Mouse (Mus musculus) embryo, embryonic 10.5 days (tissue): ENCODE measurements at regions not wholly inside any gene's neighbourhood (a gene's known extent, or its start where the extent isn't known, plus 50 kb on each side); places are given as distances from the start of the nearest gene placed in this dataset.
A peak's percentile ranks its signal among the peaks of the same experiment; 100 is the strongest.
"Not testable (repeated sequence)": the region's sequence is repeated elsewhere in the genome, so short reads cannot be mapped to it uniquely, and the experiment has no call there.

Experiments used
- DNase-seq: peaks from one replicate; pipeline ENCODE4 v3.0.0-alpha.2; 2015; ENCODE audit warnings: low spot score

DNA sequence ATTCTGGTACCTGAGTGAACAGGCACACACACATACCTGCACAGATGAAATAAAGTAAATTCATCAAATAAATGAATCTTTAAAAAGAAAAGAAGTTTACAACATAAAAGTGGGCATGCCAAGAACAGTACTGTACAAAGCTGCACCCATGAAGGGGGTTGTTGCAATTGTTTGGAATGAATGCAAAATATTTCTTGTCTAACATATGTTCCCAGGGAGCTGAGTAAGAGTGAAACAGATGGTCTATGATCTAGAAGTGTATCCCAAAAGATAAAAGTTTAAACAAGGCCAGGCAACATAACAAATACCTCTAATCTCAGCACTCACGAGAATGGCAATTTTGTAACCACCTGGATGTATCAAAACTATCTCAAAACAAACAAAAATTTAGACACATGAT lies 1685.5 kb upstream of the Dsel start:
- no peak for DNase-seq

DNA sequence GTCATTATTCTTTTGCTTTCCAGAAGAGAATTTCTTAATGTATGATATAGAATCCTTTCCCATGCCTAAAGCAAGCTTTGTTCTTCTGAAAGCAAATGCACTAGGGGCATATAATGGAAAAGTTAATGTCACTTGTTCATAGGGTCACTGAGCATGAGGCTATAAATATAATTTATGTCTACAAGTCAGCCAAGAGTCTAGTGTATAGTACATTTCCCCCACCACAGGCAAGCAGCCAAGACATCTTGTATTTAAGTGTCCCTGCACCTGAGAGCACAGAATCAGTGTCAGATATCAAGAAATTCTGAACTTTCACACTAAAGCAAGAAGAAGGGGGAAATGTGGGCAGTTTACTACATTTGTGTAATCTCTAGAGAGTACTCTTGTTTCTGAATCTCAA lies 1675.3 kb upstream of the Dsel start:
- no peak for DNase-seq

DNA sequence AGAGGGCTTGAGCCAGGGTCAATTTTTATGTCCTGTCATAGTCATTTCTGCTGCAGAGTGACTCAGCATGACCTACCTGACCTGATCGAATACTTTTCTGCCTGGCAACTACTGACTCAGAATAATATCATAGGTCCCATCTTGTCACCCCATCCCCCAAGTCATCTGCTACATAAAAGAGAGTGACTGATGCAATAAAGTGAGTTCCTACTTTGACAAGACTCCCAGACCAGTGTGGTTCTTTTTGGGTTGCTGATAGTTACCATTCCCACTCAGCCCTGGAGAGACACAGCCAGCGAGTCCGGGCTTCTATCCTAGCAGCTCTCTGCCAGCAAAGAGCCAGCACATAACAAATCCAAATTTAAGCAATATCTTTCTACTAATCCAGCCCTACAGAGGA lies 1665.8 kb upstream of the Dsel start:
- no peak for DNase-seq

DNA sequence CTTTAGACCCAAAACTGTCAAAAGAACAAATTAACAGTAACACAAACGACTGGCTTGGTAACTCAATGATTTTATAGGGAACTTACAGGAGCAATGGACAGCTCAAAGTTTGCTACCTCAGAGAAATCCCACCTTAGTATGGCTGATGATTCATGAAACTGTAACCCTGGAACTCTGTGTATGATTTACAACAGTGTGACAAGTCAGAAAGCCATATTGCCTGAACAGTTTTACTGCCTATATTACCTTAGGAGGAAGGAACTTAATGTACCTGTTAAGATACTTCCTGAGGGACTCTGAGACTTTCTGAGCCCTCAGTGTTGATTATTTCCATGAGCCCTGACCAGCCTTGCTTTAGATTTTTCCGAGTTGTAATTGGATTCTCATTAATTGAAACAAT lies 1631.3 kb upstream of the Dsel start:
- no peak for DNase-seq

DNA sequence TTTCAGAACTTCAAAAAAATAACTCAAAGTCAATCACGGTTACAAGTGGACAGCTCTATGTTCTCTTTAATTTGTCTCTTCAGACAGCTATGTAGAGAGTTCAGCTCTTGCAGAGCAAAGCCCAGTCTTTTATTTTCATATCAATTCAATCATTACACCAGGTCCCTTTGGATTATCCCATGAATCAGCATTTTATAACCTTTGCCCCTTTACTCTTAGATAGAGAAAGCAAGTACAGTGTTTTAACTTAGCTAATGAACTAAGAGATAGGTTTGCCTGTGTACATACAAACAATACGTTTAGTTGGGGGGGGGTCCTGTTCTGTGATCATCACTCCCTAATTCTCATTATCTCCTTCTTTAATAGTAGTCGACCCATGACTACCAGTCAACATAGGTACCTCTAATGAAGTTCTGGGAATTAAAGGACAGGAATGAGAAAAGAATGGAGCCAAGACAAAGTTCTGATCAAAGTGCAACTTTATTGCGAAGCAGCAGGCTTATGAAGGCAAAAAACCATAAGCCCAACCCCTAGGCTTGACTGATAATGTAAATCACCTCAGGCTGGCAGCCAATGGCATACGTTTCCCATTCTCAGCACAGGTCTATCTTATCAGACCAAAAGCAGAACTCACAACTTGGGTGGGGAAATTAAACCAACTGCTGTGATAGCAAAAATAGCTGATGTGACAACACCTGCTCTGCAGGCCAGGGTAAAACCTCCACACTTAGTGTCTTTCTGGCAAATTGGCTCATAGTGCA lies 1625.7 kb upstream of the Dsel start:
- DNase-seq = no peak

DNA sequence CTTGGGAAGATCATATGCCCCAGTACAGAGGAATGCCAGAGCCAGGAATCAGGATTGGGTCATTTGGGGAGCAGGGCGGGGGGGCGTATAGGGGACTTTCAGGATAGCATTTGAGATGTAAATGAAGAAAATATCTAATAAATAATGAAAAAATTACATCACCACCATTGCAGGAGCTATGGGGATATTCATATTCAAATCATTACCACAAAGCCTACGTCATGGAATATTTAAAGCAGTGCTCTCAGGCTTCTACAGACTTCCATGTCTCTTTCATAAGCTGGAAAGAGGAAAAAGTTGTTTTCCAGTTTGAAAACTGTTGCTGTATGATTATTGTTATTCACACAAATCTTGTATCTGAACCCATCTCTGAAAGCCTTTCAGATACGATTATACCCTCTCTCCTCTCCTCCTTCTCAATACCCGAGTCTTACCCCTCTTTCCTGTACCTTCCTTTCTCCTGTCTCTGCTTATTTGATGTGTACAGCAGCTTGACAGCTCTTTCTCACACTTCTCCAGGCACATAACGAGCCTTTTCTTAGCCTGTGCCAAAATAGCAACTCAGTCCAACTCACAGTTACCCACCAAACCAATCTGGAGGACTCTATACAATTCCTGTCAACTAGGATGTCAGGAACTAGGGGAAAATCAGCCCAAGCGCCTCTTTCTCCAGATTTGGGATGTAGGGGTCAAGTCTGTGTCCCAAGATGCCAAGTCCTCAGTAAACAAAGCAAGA lies 1592.0 kb upstream of the Dsel start:
- DNase-seq = no peak

DNA sequence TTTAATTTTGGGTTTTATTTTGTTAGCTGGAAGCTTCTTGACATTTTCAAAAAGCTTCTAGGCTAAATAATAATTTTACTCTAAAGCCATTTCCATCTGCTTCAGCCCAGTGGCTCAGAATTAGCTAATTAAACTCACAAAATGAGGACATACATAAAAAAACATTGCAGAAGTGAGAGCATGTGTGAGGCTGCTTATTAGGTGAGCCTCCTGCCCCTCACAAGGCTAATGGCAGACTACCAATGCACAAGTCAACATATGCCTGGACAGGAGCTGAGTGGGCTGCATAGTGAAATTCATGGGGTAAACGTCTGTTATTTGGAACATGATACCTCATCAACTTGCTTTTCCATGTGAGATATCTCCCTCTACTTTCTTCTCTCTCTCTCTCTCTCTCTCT lies 1569.0 kb upstream of the Dsel start:
- DNase-seq = no peak

DNA sequence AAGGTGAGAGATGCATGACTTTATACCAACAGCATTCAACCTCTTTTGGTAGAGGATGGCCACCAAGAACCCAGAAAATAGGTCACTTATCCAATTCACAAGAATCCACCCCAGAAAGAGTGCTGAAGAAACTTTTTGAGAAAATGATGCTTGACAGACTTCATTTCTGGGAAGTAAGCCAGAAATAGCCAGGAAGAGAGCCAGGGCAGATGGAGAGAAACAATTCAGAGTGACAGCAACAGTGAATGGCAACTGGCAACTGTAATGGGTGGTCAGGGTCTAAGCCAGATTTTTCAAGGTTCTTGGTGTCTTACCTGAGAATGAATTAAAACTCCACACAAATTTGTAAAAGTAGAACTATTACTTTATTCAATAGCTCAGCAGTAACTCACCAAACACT lies 1566.5 kb upstream of the Dsel start:
- no peak for DNase-seq

DNA sequence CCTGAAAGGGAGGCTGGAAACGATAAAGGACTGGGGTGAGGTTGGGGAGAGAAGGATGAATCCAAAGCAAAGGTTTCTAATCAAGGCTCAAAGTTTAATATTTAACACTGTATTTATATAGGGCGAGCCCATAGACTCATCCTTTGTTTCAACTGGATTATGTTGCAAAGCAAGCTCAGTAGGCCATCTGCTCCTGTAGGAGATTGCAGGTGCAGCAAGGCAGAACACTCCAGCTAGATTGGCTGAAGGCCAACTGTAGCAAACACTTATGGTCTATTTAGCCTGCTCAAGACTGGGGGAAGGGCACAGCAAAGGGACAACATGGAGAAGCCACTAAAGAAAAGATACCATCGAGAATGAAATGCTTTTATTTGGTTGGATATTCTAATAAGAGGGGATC lies 1548.1 kb upstream of the Dsel start:
- DNase-seq = no peak

DNA sequence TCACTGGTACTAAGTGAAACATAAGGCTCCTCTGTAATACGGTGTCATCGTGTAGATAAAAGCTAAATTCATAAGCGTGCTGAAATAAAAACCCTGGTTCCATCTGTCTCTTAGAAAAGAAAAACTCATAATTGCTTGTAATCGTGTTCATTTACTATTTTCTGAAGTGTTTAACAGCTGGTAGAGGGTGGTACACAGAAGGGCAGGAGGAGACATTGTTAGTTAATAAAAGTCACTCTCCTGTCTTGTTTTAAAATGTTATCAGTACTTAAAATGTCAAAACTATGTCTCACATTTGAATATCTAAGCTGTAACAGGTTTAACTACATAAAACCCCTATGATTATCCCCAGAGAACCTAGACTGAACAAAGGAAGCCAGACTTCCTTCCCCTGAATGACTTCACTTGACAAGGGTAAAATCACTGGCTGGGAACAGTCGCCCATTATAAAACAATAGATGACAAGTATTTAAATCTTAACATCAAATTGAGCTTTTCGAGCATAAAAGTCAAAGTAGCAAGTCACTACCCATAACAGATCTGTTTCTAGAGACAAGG lies 1530.6 kb upstream of the Dsel start:
- DNase-seq = no peak

DNA sequence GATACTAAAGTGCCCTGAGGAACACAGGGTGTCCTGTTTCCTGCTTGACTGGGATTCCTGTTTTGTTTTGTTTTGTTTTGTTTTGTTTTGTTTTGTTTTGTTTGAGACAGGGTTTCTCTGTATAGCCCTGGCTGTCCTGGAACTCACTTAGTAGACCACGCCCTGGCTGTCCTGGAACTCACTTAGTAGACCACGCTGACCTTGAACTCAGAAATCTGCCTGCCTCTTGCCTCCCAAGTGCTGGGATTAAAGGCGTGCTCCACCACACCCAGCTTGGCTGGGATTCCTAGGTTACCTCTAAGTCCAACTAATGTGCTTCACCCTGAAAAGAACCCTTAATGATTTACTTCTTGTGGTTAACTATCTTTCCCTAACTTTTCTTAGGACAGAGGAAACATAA lies 1529.6 kb upstream of the Dsel start:
- not testable (repeated sequence) for DNase-seq

DNA sequence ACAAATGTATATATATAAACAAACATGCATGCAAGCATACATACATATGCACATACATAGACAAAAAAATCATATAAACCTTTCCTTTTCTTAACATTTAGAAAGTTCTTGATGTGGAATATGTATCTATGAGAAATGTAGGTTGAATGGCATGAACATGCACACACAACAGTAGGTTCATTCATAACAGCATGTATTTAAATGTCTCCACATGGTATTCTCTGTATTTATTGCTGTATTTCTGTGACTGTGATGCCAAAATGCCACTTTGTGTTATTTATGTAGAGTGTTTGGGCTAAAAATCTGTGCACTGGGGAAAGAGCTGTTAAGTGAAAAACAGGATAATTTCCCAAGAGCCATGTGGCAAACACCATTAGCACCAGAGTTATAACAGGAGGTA lies 1528.2 kb upstream of the Dsel start:
- DNase-seq = no peak

DNA sequence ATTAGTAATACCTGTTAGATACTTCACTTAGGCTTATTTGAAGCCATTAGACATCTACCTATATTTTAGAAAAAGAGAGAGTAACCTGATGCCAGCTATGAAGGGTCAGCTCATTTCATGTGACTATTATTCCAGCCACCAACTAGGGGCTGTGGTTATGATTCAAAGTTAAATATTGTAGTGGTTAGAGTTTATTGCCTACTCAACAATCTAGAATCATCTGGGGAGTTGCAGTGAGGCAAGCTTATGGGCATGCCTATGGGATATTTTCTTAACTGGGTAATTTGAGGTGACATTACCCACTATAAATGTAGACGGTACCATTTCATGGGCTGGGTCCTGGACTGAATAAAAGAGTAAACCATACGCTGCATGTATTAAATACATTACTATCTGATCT lies 1525.2 kb upstream of the Dsel start:
- no peak for DNase-seq

DNA sequence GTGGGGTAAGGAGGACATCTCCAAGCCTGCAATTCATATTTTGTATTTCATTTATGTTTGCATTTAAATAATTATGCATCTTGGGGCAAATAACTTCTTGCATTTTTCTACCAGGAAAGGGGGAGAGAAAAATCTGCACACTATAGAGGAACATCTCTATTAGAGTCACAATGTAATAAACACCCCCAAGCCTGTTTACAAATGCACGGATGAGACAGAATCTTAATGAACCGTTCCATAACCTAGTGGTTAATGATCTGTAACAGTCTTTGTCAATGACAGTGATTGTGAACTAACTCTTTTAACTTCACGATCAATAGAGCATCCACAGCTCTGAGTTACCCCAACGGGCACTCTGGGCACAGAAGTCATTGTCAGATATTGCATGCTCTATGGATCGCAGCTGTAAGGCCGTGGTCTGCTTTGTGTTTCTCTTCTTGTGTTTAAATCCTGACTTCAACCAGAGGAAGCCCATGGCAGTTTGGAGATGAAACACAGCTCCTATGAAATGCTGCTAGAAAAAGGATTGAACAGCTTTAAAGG lies 1520.2 kb upstream of the Dsel start:
- DNase-seq = peak; percentile 4

DNA sequence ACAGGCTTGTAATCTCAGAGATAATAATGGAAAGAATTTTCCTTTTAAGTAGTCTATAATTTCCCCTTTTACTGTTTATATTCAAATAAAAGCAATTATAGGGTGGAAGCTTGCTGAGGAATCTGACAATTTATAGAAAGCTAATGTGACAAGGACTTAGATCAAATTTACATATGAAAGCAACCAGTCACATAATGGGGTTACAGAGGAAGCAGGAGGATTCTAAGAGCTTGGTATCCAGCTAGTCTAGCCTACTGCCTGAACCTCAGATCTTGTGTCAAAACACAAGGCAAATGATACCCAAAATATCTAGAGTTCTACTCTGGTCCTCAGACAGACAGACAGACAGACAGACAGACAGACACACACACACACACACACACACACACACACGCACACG lies 1519.0 kb upstream of the Dsel start:
- no peak for DNase-seq

DNA sequence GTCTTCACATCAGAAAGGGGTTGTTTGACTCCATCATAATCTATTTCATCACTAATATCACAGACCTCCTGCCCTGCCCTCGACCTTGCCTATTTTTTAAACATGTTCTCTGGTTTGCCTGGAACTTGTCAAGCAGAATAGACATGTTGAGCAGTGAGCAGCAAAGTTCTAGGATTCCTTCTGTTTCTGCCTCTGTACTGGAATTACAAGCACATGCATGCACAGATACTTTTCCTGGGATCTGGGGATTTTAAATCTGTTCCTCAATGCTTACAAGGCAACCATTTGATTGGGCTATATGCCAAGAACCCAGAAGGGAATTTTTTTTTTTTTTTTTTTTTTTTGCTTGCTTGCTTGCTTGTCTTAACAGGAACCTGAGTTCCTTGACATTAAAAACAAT lies 1508.0 kb upstream of the Dsel start:
- no peak for DNase-seq

DNA sequence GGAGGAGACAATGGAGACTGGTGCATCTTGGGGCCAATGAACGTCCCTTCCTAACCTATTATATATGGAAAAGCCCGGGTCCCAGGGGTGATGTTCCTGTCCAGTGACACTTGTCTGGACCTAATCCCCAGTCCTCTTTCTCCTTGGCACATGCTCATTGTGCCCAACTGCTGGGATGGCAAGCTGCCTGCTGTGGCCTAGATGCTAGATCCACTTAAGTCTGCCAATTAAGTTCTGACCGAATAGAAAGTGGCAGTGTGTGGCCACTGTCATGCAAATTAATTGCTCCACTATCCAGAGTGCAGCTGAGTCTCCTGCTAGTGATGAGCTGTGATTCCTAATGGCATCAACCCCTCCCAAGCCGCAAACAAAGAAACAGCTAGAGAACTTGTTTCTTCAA lies 1493.5 kb upstream of the Dsel start:
- no peak for DNase-seq

DNA sequence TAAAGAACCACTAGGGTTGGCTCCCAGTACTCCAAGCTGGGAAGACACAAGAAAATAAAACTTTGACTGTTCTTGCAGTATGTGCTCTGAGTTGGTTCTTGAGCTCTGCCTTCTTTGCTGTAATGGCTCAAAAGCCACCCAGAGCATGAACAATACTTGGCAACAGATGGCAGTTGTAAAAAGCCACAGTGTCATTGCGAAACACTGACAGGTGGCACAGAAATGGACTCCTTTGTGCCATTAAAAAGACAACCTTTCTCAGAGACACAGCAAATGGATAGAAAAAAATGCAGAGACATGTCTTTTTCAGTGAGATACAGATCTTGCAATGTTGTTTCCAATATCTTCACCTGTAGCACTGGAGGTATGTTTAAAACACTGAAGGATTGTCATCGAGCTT lies 1443.3 kb upstream of the Dsel start:
- DNase-seq = no peak

DNA sequence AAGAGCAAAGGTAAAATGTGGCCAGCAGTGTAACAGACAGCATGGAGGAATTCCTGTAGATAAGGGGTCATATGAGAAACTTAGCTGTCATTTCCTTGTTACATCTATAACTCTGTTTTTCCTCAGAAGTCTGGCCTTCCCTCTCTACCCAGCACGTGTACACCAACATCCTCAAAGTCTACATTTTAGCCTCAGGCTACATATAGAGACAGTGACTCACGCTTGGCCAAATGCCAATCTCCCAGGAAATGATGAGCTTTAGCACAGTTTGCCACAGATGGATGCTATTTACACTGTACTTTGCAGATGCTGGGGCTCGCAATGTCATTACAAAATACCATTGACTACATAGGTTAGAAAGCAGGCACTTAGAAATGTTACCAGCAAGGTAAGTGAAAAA lies 1433.1 kb upstream of the Dsel start:
- DNase-seq = no peak

DNA sequence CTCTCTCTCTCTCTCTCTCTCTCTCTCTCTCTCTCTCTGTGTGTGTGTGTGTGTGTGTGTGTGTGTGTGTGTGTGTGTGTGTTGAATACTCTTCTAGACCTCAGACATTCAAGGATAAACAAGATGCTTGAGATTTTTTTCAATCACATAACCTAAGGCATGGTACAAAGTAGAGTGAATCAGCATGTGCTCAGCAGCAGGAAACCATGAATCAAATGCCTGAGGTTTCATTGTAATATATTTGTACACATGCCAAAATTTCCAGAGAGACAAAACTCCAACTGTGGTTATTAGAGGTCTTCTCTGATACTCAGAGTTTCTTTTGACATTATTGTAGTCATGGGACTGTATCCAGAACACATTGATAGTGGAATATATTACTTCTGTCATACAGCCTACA lies 1423.5 kb upstream of the Dsel start:
- DNase-seq = no peak

DNA sequence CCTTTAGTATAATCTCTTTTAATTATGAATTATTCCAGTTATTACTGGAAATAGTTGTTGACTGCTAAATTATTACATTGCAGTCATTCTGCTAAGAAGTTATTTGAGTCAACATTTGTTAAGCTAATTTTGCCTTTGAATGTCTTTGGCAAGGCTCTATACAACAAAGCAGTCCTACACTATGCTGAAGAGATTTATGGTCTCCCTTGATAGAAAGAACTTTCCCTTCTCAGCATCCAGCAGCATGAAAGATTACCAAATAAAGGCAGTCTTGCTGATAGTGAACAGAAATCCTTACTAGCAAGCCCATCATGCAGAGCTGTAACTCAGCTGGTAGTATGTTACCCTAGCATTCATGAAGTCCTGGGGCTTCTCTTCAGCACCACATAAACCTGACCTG lies 1419.4 kb upstream of the Dsel start:
- no peak for DNase-seq

DNA sequence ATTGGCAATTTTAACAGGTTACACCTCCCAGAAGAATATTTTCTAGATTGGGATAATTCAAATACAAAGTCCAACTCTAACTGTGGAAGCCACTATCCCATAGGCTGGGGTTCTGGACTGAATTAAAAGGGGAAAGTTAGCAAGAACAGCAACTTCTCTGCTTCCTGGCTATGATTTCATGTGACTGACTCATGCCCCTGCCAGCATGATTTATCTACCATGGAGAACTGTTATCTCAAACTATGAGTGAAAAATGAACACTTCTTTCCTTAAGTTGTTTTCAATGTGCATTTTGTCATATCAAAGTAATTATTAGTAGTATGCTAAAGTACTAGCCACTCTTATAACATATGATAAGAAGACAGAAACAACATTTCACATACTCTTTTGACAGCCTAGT lies 1394.7 kb upstream of the Dsel start:
- no peak for DNase-seq

DNA sequence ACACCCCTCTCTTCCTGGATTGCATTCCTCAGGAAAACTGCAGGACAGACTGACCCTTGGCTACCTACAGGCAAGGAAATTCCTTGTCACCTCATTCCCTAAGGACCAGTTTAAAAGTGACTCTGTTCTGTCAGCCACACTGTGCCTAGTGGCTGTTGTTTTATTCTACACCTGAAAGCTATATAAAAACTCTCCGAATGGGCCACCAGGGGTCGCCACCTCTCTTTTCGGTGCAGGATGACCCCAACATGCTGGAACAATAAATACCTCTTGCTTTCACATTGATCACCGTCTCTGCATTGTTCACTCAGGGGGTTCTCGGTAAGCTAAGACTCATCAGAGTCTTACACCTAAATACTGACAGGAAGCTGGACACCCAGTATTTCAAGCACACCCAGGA lies 1382.6 kb upstream of the Dsel start:
- DNase-seq = peak; percentile 6
